Comparison of ENCODE assay signal across 21 mouse cellular contexts in the genomic region with DNA sequence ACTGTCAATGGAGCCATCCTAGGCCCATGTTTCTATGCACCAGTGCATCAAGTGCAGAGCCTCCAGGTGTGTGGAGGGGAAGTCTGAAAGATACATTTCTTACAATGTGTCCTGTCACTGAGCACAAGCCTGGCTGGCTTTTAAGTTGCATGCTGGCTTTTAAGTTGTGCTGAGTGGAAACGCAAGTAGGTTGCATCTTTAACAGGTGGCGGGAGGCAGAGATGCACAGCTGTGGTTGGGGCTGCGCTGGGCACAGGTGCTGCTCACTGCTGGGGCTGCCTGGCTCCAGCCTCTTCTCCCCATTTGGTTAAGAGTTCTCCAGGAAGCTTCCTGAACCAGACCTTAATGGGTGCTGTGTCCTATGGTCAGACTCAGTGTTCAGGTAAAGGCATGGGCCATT. TPM values are rescaled to one million over a fixed set of nuclear protein-coding genes. Genes with fewer than 3 reads are reported as not detected.
A peak's percentile ranks its signal among the peaks of the same experiment; 100 is the strongest.
DNase-seq lines count a peak whose midpoint lies in the region; ATAC-seq lines count a peak whose summit lies in the region.
"Had no signal": no experiment of that assay in that cellular context is flagged by ENCODE, and none has a peak within 500 bp of the region (broad histone marks: within the 10 kb centered on the region; RNA-seq: fewer than 3 reads in every experiment).

No protein-coding gene starts in this region.

- H3K4me3 ChIP-seq in heart, embryonic 12.5 days, result no peak overlapping the region
- H3K4me3 ChIP-seq: embryonic facial prominence, embryonic 15.5 days; erythroblast, embryonic 14.5 days; forebrain, embryonic 10.5 days; heart, embryonic 13.5 days; hindbrain, embryonic 12.5 days had no signal

- H3K36me3 ChIP-seq in heart, embryonic 12.5 days, result no peaks in the 10 kb centered on the region
- H3K36me3 ChIP-seq: embryonic facial prominence, embryonic 15.5 days; forebrain, embryonic 10.5 days; heart, embryonic 13.5 days; hindbrain, embryonic 12.5 days had no signal

- H3K4me1 ChIP-seq in heart, embryonic 12.5 days (replicated peaks), result peaks cover 12% of the 10 kb centered on the region; the same call in 1 of the 2 replicates

- intact Hi-C loops in heart, postnatal 10 days (cut with DNase I), result loop anchor here (1.0 kb wide), 1 partner anchor 145 kb away; no protein-coding TSS in a partner anchor

- H3K27me3 ChIP-seq in heart, embryonic 12.5 days (replicated peaks), result peaks cover 4% of the 10 kb centered on the region
- H3K27me3 ChIP-seq: embryonic facial prominence, embryonic 15.5 days; heart, embryonic 13.5 days; Patski had no signal

- 0 out of 2 replicates have a peak, but pooled peaks have one; percentile 7 for ATAC-seq in heart, embryonic 12.5 days (ENCODE audit: insufficient number of reproducible peaks, low FRiP score)
- ATAC-seq: activated CD4-positive, CD25-positive, alpha-beta regulatory T cell, adult 4 months; forebrain, embryonic 14.5 days; Patski had no signal

- H3K9ac ChIP-seq in heart, embryonic 12.5 days, result no peak overlapping the region
- H3K9ac ChIP-seq: embryonic facial prominence, embryonic 15.5 days; heart, embryonic 13.5 days; hindbrain, embryonic 12.5 days had no signal

- DNase-seq in heart, postnatal 10 days, result no peak
- peak; percentile 58 for DNase-seq in testis, postnatal 14 days (ENCODE audit: low spot score)
- DNase-seq in testis, postnatal 10 days (ENCODE audit: low spot score), result no peak
- peak; percentile 48 to 72 for DNase-seq in thymus, postnatal 10 days (ENCODE audit: low spot score in 2 of 2)
- peak; percentile 59 for DNase-seq in thymus, postnatal 4 days
- DNase-seq in right cerebral cortex, adult 2 months (ENCODE audit: low spot score in 2 of 2), result no peak
- DNase-seq in cerebellum, adult 8-10 months, result no peak
- DNase-seq: adrenal gland, postnatal 36 days; embryo, embryonic 11 days had no signal

- no peaks in the 10 kb centered on the region for H3K9me3 ChIP-seq in heart, embryonic 12.5 days (replicated peaks)
- H3K9me3 ChIP-seq: embryonic facial prominence, embryonic 15.5 days; forebrain, embryonic 10.5 days; heart, embryonic 13.5 days; hindbrain, embryonic 12.5 days had no signal

- 84% methylated on average over 3 of the region's 3 CpGs for WGBS in heart, embryonic 12.5 days

- no peak overlapping the region for H3K4me2 ChIP-seq in heart, embryonic 12.5 days
- H3K4me2 ChIP-seq: embryonic facial prominence, embryonic 15.5 days; heart, embryonic 13.5 days; hindbrain, embryonic 12.5 days had no signal

- H3K27ac ChIP-seq in heart, embryonic 12.5 days (ENCODE audit: poor library complexity, severe bottlenecking), result no peak overlapping the region
- H3K27ac ChIP-seq: forebrain, embryonic 10.5 days; heart, embryonic 13.5 days; hindbrain, embryonic 12.5 days had no signal

RNA-seq across cellular contexts. Expression of gene Adamts2, which starts 21.9 kb away (rescaled TPM):
- polyA plus RNA-seq in heart, embryonic 12.5 days (2016; fragmentation: Nextera tagmentation; extraction: Ambion mirVana), result 7.4 and 7.5 TPM in 2 replicates
- total RNA-seq in heart, postnatal 10 days (2021), result 10 to 100 TPM; 36.1 to 40.3 TPM
- total RNA-seq: CH12.LX; common myeloid progenitor, adult 5-6 weeks; granulocyte monocyte progenitor cell, adult 5-6 weeks had no signal
- polyA plus RNA-seq: activated CD4-positive, CD25-positive, alpha-beta regulatory T cell, adult 4 months; erythroblast, embryonic 14.5 days had no signal

Comparison
In these comparisons a context has a peak if more than half of its experiments do, and no peak if none do; other contexts are left out.
1. DNase-seq: peak in testis, postnatal 14 days (single experiment), thymus, postnatal 10 days (2 of 2) and thymus, postnatal 4 days (single experiment); none in heart, postnatal 10 days (0 of 2), testis, postnatal 10 days (single experiment), right cerebral cortex, adult 2 months (0 of 2) and cerebellum, adult 8-10 months (single experiment).